In the genomic region with DNA sequence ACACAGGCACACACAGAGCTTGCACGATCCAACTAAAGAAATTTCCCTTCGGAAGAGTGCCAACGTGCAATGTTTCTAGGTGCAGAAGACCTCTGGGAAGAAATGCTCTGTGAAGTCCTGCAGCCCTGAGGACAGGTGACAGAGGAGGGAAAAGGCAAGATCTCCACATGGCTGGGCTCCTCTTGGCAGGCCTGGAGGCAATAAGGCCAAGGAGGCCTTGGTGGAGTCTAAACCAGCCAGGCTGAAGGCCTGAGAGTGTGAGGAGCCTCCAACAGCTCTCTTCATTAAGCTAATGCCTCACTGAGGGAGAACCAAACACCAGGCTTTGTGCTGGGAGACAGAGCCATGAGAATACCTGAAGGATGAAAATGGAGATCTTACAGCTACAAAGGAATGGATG, we compare ENCODE assay signal across 22 mouse cellular contexts. TPM values are rescaled to one million over a fixed set of nuclear protein-coding genes. Genes with fewer than 3 reads are reported as not detected.
"Had no signal": no experiment of that assay in that cellular context is flagged by ENCODE, and none has a peak within 500 bp of the region (broad histone marks: within the 10 kb centered on the region; RNA-seq: fewer than 3 reads in every experiment).

No protein-coding gene starts in this region.

- H3K4me3 ChIP-seq: liver, embryonic 13.5 days; midbrain, embryonic 12.5 days; midbrain, embryonic 15.5 days; myocyte; neural tube, embryonic 13.5 days had no signal

- H3K27ac ChIP-seq: kidney, postnatal 0 days; liver, embryonic 13.5 days; midbrain, embryonic 12.5 days; midbrain, embryonic 15.5 days; neural tube, embryonic 13.5 days had no signal

- DNase-seq: kidney, adult 2 months; kidney, postnatal 25 days; liver, embryonic 13.5 days; lung, adult 2 months; lung, postnatal 14 days; lung, postnatal 4 days; retina, postnatal 1 day; thymus, adult 18-20 months; thymus, postnatal 36 days had no signal

RNA-seq across cellular contexts. Expression of a gene that starts 40.5 kb away (rescaled TPM):
- total RNA-seq: layer of hippocampus, postnatal 14 days; left cerebral cortex, postnatal 10 days; left cerebral cortex, postnatal 36 days; liver, adult 2 months; megakaryocyte progenitor cell, adult 5-6 weeks; megakaryocyte-erythroid progenitor cell, adult 5-6 weeks; monocyte, adult 5-6 weeks; neutrophil, adult 5-6 weeks had no signal
